Mouse (Mus musculus) liver, embryonic 14.5 days (tissue): ENCODE data around the gene H2-Eb1.

Experiments
- CTCF ChIP-seq: IDR thresholded peaks from 2 replicates; pipeline ENCODE4 v1.5.1; 2016; ENCODE audit warnings: antibody characterized with exemption, low read depth, control low read depth
- EP300 ChIP-seq: IDR thresholded peaks from 2 replicates; pipeline ENCODE4 v1.6.1; 2016; ENCODE audit warnings: antibody characterized with exemption, low read depth

DNA sequence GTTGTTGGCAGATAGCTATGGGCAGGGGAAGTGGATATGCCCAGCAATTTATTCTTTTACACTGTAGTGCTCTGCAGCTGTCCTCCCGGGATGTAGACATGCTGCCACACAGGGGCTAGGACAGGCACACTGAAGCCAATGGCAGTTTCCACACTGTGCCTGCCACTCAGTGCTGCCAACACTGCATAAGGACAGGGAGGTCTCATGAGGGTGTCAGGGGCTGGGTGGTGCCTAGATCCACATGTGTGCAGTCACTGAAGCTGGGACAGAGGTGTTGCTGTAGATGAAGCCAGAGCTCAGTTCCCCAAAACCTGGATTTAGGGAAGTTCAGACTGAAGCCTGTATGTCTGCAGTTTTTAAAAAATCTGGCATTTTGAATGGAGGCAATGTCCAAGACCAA, 6.5 kb downstream of the H2-Eb1 start:
- TF ChIP-seq CTCF (no peak), EP300 (no peak)
